Mouse (Mus musculus) heart, postnatal 0 days (tissue): Measurements from ENCODE around the gene Alg9.

ENCODE experiments used
- CTCF ChIP-seq: IDR thresholded peaks from 2 replicates; pipeline ENCODE4 v1.5.1; 2016; ENCODE audit warnings: antibody characterized with exemption, control low read depth, low read depth
- EP300 ChIP-seq: IDR thresholded peaks from 2 replicates; pipeline ENCODE4 v1.6.1; 2016; ENCODE audit warnings: antibody characterized with exemption, low read depth

GRCm38 (mm10) chr9:50864877-50865276, 90.1 kb downstream of the Alg9 start:
- TF ChIP-seq CTCF (no peak), EP300 (no peak)
